Mouse (Mus musculus): ENCODE data around the gene Slc25a41. TPM values are rescaled to one million over a fixed set of nuclear protein-coding genes. Genes with fewer than 3 reads are reported as not detected.

Slc25a41 gene
- polyA plus RNA-seq, 1 experiment from 2014 or later, result 0.20 TPM

DNA sequence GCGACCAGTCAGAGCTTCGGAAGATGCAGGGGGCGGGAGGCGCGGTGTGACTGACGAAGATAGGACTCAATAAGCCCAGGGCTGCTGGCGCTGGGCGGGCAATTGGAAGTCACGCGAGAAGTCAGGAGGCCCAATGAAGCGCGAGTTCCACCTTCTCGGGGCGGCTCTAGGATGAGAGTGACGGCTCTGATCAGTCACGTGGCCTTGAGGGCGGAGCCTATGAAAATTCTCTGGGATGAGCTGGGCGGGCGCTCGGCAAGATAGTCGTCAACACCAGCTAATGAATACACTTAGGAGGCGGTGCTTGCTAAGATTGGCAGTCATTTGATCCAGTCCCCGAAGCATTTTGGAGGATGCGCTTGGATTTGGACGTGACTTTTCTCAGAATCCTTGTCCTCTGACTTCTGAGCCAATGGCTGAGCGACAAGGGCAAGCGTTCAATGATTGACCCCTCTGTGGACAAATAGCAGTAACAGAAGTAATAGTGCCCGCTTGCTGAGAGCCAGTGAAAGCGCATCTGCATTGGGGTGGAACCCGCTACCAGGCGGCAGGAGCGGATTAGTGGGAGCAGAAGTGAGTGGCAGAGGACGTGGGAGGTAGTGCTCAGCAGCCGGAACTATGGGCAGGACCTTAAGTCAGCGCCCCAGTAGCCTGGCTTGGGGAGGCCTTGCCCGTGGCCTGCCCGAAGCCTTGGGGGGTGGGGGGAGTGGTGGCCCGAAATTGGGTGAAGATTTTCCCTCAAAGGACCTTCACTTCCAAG is 9.6 kb downstream of the Slc25a41 start:
- Histone ChIP-seq H3K27ac (ENCODE audit: low read depth, low read length) (peak overlapping the region; percentile 46; the same call in 1 of the 2 replicates), H3K9me3 (ENCODE audit: control insufficient read depth, low read length) (no peaks in the 10 kb centered on the region), H3K4me3 (ENCODE audit: low read depth, low read length) (peak overlapping the region; percentile 96), H3K4me2 (ENCODE audit: low read depth) (peak overlapping the region; percentile 49), H3K36me3 (ENCODE audit: control insufficient read depth, insufficient read depth, low read length) (peaks cover 11% of the 10 kb centered on the region), H3K27me3 (ENCODE audit: control insufficient read depth, insufficient read depth, low read length) (no peaks in the 10 kb centered on the region), H3K9ac (ENCODE audit: low read length) (peak overlapping the region; percentile 63), H3K4me1 (ENCODE audit: control insufficient read depth, insufficient read depth, low read length) (peaks cover 11% of the 10 kb centered on the region)
- WGBS, result under 1% methylated on average over 38 of the region's 38 CpGs
- DNase-seq (ENCODE audit: low spot score), result peak; percentile 99
- ATAC-seq (ENCODE audit: insufficient read depth, low FRiP score, low TSS enrichment), result peak; percentile 99

DNA sequence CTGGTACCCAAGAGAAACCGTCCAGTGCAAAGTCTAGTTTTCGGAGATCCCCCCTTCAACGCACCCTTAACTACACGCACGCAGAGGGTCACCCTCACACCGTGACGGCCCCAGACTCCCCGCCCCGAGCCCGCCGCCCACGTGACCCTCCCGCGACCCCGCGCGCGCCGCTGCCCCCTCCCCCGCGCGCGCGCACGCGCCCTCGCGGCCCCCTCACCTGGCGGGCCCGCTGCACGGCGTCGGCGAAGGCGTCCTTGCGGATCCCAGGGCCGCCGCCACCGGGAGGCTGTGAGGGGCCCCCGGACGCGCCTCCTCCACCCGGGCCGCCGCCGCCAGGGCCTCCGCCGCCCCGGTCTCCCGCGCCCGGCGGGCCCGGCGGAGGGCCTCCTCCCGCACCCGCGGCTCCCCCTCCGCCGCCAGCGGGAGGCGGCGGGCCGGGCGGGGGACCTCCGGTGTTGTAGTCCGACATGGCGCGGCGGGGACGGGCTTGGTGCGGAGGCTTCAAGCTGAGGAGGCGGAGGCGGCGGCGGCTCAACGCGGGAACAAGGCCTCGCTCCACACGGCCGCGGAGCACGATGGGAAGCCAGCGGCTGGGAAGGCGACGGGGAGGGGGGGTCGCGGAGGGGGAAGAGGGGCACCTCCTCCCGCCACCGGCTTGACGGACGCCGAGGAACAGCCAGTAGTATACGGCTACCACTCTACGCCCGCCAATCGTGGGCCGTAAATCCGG is 10.4 kb downstream of the Slc25a41 start, which contains the start of gene Khsrp:
TSS of gene Khsrp (minus strand) at position 592 of the 730 bp plus-strand sequence.
- no peaks in the 10 kb centered on the region for H3K27me3 ChIP-seq (ENCODE audit: control insufficient read depth, insufficient read depth, low read length)
- peak; percentile 55 for DNase-seq (ENCODE audit: low spot score)
- under 1% methylated on average over 65 of the region's 99 CpGs for WGBS
- H3K36me3 ChIP-seq (ENCODE audit: control insufficient read depth, insufficient read depth, low read length), result peaks cover 14% of the 10 kb centered on the region
- peaks cover 11% of the 10 kb centered on the region for H3K4me1 ChIP-seq (ENCODE audit: control insufficient read depth, insufficient read depth, low read length)
- peak within 1 kb of the TSS; percentile 91 for H3K27ac ChIP-seq (ENCODE audit: low read depth, low read length)
- H3K4me2 ChIP-seq (ENCODE audit: low read depth), result peak within 1 kb of the TSS; percentile 86
- no peaks in the 10 kb centered on the region for H3K9me3 ChIP-seq (ENCODE audit: control insufficient read depth, low read length)
- H3K4me3 ChIP-seq (ENCODE audit: low read depth, low read length), result peak within 1 kb of the TSS; percentile 96
- peak; percentile 2; the same call in 1 of the 2 replicates for ATAC-seq (ENCODE audit: insufficient read depth, low FRiP score, low TSS enrichment)
- H3K9ac ChIP-seq (ENCODE audit: low read length), result peak within 1 kb of the TSS; percentile 99

DNA sequence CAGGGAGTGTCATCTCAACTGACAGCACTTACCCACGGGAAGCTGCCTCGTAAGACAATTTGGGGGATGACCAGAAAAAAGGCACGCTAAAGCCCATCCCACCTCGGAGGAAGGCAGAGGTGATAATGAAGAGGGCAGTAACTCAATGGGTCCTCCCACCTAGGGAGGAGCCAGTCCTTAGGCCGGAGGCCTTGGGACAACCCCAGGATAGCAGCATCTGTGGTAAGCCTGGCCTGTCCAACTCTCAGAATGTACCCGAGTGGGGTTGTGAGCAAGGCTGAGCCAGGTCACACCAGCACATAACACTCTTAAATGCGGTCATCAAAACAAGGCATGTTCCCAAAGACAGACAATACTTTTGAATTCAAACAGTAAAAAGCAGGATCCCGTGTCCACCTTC is 11.8 kb downstream of the Slc25a41 start:
- H3K27me3 ChIP-seq (ENCODE audit: control insufficient read depth, insufficient read depth, low read length), result no peaks in the 10 kb centered on the region
- H3K27ac ChIP-seq (ENCODE audit: low read depth, low read length), result no peak overlapping the region
- no peak for DNase-seq (ENCODE audit: low spot score)
- H3K4me2 ChIP-seq (ENCODE audit: low read depth), result peak overlapping the region; percentile 86
- peak overlapping the region; percentile 96 for H3K4me3 ChIP-seq (ENCODE audit: low read depth, low read length)
- H3K9ac ChIP-seq (ENCODE audit: low read length), result peak overlapping the region; percentile 99
- H3K9me3 ChIP-seq (ENCODE audit: control insufficient read depth, low read length), result no peaks in the 10 kb centered on the region
- 34% methylated on average over 8 of the region's 8 CpGs for WGBS
- no peak for ATAC-seq (ENCODE audit: insufficient read depth, low FRiP score, low TSS enrichment)
- H3K4me1 ChIP-seq (ENCODE audit: control insufficient read depth, insufficient read depth, low read length), result peaks cover 11% of the 10 kb centered on the region
- peaks cover 26% of the 10 kb centered on the region for H3K36me3 ChIP-seq (ENCODE audit: control insufficient read depth, insufficient read depth, low read length)

DNA sequence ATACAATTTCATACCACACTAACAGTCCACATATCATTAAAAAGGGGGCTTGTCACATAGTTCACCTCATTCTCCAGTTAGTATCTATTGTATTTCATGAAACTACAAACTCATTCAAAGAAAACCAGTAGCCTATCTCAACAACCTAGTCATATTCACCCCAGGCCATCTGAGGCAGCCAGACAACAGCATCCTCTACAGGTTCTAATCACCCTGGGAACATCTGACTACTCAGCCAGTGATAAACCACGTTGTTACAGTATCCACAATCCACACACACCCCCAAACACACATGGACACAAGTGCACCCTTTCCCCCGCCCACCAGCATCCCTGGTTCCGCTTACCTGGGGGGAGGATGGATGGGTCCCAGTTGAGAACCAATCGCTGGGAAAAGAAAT is 14.0 kb downstream of the Slc25a41 start:
- WGBS, result 97% methylated on average over 4 of the region's 4 CpGs
- ATAC-seq (ENCODE audit: insufficient read depth, low FRiP score, low TSS enrichment), result no peak

DNA sequence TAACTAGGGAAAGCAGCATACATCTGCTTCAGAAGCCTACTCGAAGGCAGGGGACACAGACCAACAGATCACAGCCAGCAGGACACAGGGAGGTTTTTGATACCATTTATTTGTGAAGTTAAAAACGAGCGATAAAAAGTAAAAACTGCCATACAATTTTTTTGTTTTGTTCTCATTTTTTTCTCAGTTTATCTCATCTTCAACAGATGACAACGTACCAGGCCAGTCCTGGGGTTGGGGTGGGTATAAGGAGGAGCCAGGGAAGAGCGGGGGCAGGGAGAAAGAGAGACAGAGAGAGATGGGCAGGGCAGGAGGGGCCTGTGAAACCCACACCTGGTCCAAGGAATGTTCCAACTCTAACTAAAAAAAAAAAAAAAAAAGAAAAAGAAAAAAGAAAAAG is 20.5 kb downstream of the Slc25a41 start:
- no peak for ATAC-seq (ENCODE audit: insufficient read depth, low FRiP score, low TSS enrichment)
- H3K4me3 ChIP-seq (ENCODE audit: low read depth, low read length), result no peak overlapping the region
- peaks cover 38% of the 10 kb centered on the region for H3K36me3 ChIP-seq (ENCODE audit: control insufficient read depth, insufficient read depth, low read length)
- no peak overlapping the region for H3K27ac ChIP-seq (ENCODE audit: low read depth, low read length)
- no peaks in the 10 kb centered on the region for H3K27me3 ChIP-seq (ENCODE audit: control insufficient read depth, insufficient read depth, low read length)
- DNase-seq (ENCODE audit: low spot score), result no peak
- H3K4me1 ChIP-seq (ENCODE audit: control insufficient read depth, insufficient read depth, low read length), result no peaks in the 10 kb centered on the region
- H3K9ac ChIP-seq (ENCODE audit: low read length), result no peak overlapping the region
- 90% methylated on average over 5 of the region's 5 CpGs for WGBS
- H3K4me2 ChIP-seq (ENCODE audit: low read depth), result no peak overlapping the region
- H3K9me3 ChIP-seq (ENCODE audit: control insufficient read depth, low read length), result no peaks in the 10 kb centered on the region

More for the DNA sequence above, 14.0 kb downstream of the Slc25a41 start:
- Histone ChIP-seq H3K9ac (ENCODE audit: low read length) (no peak overlapping the region), H3K27me3 (ENCODE audit: control insufficient read depth, insufficient read depth, low read length) (no peaks in the 10 kb centered on the region), H3K4me3 (ENCODE audit: low read depth, low read length) (no peak overlapping the region), H3K4me2 (ENCODE audit: low read depth) (no peak overlapping the region), H3K4me1 (ENCODE audit: control insufficient read depth, insufficient read depth, low read length) (peaks cover 11% of the 10 kb centered on the region), H3K36me3 (ENCODE audit: control insufficient read depth, insufficient read depth, low read length) (peaks cover 44% of the 10 kb centered on the region), H3K27ac (ENCODE audit: low read depth, low read length) (no peak overlapping the region), H3K9me3 (ENCODE audit: control insufficient read depth, low read length) (no peaks in the 10 kb centered on the region)
- no peak for DNase-seq (ENCODE audit: low spot score)

DNA sequence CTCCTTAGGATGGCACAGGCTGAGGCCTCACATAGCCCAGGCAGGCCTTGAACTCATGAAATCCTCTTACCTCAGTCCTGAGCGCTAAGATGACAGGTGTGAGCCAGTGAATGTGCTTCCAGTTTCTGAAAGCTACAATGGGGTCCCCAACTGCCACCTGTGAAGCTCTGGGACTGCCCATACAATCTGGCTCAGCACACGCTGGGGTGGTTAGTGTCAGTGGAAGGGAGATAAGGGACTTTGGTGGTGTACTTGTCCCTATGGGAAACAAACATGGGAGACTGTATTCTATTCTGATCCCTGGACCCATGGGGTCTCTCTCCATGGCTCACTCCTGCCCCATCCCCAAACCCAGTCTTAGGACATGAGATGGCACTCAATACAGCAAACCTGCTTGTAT is 21.8 kb downstream of the Slc25a41 start:
- ATAC-seq (ENCODE audit: insufficient read depth, low FRiP score, low TSS enrichment), result no peak
- Histone ChIP-seq H3K4me3 (ENCODE audit: low read depth, low read length) (no peak overlapping the region), H3K9me3 (ENCODE audit: control insufficient read depth, low read length) (no peaks in the 10 kb centered on the region), H3K27ac (ENCODE audit: low read depth, low read length) (no peak overlapping the region), H3K4me1 (ENCODE audit: control insufficient read depth, insufficient read depth, low read length) (no peaks in the 10 kb centered on the region), H3K27me3 (ENCODE audit: control insufficient read depth, insufficient read depth, low read length) (no peaks in the 10 kb centered on the region), H3K4me2 (ENCODE audit: low read depth) (no peak overlapping the region), H3K9ac (ENCODE audit: low read length) (no peak overlapping the region), H3K36me3 (ENCODE audit: control insufficient read depth, insufficient read depth, low read length) (peaks cover 26% of the 10 kb centered on the region)
- 82% methylated on average over 2 of the region's 2 CpGs for WGBS
- no peak for DNase-seq (ENCODE audit: low spot score)

DNA sequence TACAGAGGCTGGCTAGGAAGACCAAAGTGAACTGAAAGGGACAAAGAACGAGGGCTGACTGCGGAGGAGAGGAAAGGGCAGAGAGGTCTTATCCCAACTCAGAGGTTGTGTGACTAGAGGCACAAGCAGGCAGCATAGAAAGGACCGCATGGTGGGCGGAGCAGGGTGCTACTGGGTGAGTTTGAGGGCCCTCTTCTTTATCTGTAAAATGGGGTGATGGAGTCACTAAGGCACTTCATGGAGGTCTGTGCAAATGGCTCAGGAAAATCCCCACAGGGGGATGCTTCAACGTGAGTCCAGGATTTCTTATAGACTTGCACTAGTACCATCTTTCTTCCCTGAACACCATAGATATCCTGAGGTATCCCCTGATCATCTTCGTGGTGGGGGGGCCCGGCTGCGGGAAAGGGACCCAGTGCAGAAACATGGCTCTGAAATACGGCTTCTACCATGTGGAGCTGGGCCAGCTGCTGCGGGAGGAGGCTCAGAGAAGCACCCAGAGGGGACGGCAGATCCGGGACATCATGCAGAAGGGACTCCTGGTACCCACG is 29.1 kb downstream of the Slc25a41 start:
- no peak overlapping the region for H3K27ac ChIP-seq (ENCODE audit: low read depth, low read length)

DNA sequence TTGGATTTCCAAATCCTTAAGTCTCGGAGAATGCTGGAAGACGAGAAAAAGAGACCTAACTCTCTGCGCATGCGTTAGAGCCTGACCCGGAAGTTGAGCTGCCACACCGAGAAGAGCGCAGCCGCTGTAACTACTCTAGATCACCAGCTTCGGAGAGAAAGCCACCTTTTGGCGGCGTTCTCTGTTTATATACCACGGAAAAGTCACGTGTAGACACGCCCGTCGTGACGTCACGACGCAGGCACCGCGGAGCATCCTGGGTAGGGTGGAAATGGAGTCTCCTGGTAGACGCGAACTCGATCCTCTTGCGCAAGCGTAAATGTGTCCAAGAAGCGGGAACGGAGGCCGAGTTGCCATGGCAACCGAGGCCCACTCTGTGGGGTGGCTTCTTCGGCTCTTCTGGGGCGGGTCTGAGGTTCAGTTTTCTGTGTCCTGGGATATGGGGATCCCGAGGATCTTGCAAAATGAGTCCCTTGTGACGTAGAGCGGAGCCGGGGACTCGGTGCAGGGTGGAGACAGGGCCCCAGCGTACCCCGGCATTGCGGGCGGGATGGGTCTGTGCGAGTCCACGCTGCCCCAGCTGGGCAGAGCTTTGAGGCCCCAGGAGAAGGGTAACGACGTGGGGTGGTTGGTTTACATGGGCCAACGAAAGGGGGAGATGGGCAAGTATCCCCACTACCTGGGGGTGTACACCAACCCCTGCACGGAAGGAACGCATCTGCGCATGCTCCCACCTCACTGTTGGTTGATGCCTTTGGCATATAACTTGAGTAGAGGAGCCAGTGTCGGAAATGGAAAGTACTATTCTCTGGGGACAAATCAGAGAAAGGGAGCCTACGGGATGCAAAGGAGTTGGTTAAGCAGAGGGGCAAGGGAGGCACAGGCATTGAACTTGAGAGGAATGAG is 30.0 kb downstream of the Slc25a41 start, which contains the start of the genes Gtf2f1 and Gm17949:
TSS of gene Gtf2f1 (minus strand) at position 53 of the 906 bp plus-strand sequence.
TSS of gene Gm17949 (plus strand) at position 234 of the 906 bp plus-strand sequence.
- H3K4me3 ChIP-seq (ENCODE audit: low read depth, low read length), result peak within 1 kb of the TSS; percentile 61
- peak within 1 kb of the TSS; percentile 81 for H3K9ac ChIP-seq (ENCODE audit: low read length)
- no peaks in the 10 kb centered on the region for H3K27me3 ChIP-seq (ENCODE audit: control insufficient read depth, insufficient read depth, low read length)
- peaks cover 4% of the 10 kb centered on the region for H3K36me3 ChIP-seq (ENCODE audit: control insufficient read depth, insufficient read depth, low read length)
- peak; percentile 99 for DNase-seq (ENCODE audit: low spot score)
- peaks cover 4% of the 10 kb centered on the region for H3K4me1 ChIP-seq (ENCODE audit: control insufficient read depth, insufficient read depth, low read length)
- ATAC-seq (ENCODE audit: insufficient read depth, low FRiP score, low TSS enrichment), result peak; percentile 88
- no peaks in the 10 kb centered on the region for H3K9me3 ChIP-seq (ENCODE audit: control insufficient read depth, low read length)
- under 1% methylated on average over 51 of the region's 51 CpGs for WGBS
- H3K4me2 ChIP-seq (ENCODE audit: low read depth), result peak within 1 kb of the TSS; percentile 90
- H3K27ac ChIP-seq (ENCODE audit: low read depth, low read length), result peak within 1 kb of the TSS; percentile 78

More for the DNA sequence above, 29.1 kb downstream of the Slc25a41 start:
- Histone ChIP-seq H3K9ac (ENCODE audit: low read length) (peak overlapping the region; percentile 81; the same call in 1 of the 2 replicates), H3K9me3 (ENCODE audit: control insufficient read depth, low read length) (no peaks in the 10 kb centered on the region), H3K27me3 (ENCODE audit: control insufficient read depth, insufficient read depth, low read length) (no peaks in the 10 kb centered on the region), H3K4me3 (ENCODE audit: low read depth, low read length) (peak overlapping the region; percentile 61), H3K4me1 (ENCODE audit: control insufficient read depth, insufficient read depth, low read length) (peaks cover 4% of the 10 kb centered on the region), H3K4me2 (ENCODE audit: low read depth) (peak overlapping the region; percentile 90), H3K36me3 (ENCODE audit: control insufficient read depth, insufficient read depth, low read length) (no peaks in the 10 kb centered on the region; the same call in 1 of the 2 replicates)
- ATAC-seq (ENCODE audit: insufficient read depth, low FRiP score, low TSS enrichment), result no peak
- 70% methylated on average over 13 of the region's 13 CpGs for WGBS
- DNase-seq (ENCODE audit: low spot score), result no peak

Measured in neural tube, embryonic 11.5 days (tissue).